Mouse (Mus musculus) spleen, adult 2 months (tissue): Measurements from ENCODE around the gene Klhl29. TPM values are rescaled to one million over a fixed set of nuclear protein-coding genes. Genes with fewer than 3 reads are reported as not detected.

ENCODE experiments used
- DNase-seq, 2 experiments: peaks; one replicate each; pipeline versions ENCODE4 v3.0.0 to v3.0.0-alpha.2; 2012 to 2021; ENCODE audit warnings: low spot score in 2 of 2, low read depth in 1 of 2
- H3K27ac ChIP-seq: fragments of 200-500 bp; 2 replicates; pipeline ENCODE4 v1.5.1; 2012; ENCODE audit warnings: low read length, inconsistent platforms; ENCODE audit not compliant: insufficient read depth
- H3K27me3 ChIP-seq: fragments of 200-500 bp; 2 replicates; pipeline ENCODE4 v1.6.1; 2012; ENCODE audit warnings: mild to moderate bottlenecking, moderate library complexity, low read length, inconsistent platforms; ENCODE audit not compliant: control insufficient read depth, insufficient read depth
- H3K36me3 ChIP-seq: fragments of 200-500 bp; 2 replicates; pipeline ENCODE4 v1.6.1; 2012; ENCODE audit warnings: mild to moderate bottlenecking, low read length, inconsistent platforms; ENCODE audit not compliant: control insufficient read depth, insufficient read depth
- H3K4me1 ChIP-seq: fragments of 200-500 bp; 2 replicates; pipeline ENCODE4 v1.6.1; 2011; ENCODE audit warnings: inconsistent platforms; ENCODE audit not compliant: control insufficient read depth, insufficient read depth, insufficient read length
- H3K4me3 ChIP-seq: fragments of 200-500 bp; 2 replicates; pipeline ENCODE4 v1.5.1; 2011; ENCODE audit warnings: mild to moderate bottlenecking, inconsistent platforms; ENCODE audit not compliant: insufficient read depth, insufficient read length; ENCODE audit errors: extremely low read depth
- CTCF ChIP-seq: fragments of 200-500 bp; IDR thresholded peaks from 2 replicates; pipeline ENCODE4 v1.5.1; 2011; ENCODE audit warnings: mild to moderate bottlenecking, inconsistent platforms; ENCODE audit not compliant: insufficient read depth, insufficient read length, insufficient replicate concordance; ENCODE audit errors: extremely low read depth
- POLR2A ChIP-seq: fragments of 200-500 bp; IDR thresholded peaks from 2 replicates; pipeline ENCODE4 v1.6.1; 2011; ENCODE audit warnings: low read depth, low read length, inconsistent platforms
- WGBS: fragments of 180-500 bp; shearing (Covaris S2); methylation state at CpG from one replicate; pipeline ENCODE4 v1.1.7; 2018; 5-methylcytosine and 5-hydroxymethylcytosine counted together
- polyA plus RNA-seq: library from polyadenylated mRNA; depleted of rRNA; stranded (reverse); fragments of >200 nt; gene quantifications from 2 replicates; pipeline ENCODE4 v1.2.3, GENCODE M21; 2012

Gene Klhl29
- polyA plus RNA-seq, 1 experiment: 6.4 TPM

DNA sequence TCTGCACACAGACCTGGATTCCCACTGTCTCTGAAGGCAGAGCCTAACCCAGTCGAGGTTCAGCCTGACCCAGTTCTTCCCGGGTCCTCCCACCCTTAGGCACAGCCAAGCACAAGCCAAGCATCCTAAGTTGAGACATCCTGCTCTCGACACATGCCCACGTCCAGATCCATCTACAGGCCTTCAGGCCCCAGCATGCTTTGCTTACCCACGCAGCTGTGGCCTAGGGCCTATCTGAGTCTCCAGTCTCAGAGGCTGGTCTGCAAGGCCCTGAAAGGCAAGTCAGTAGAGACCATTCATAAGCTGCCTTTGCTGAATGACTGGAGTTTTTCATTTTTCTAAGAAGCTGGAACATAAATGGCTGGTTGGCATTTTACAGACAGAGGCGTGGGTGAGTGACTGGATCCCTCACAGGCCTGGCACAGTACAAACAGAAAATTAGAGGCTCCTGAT, 35.3 kb downstream of the Klhl29 start:
- Histone ChIP-seq H3K36me3 (no peaks in the 10 kb centered on the region), H3K27me3 (no peaks in the 10 kb centered on the region), H3K4me3 (no peak overlapping the region), H3K4me1 (no peaks in the 10 kb centered on the region), H3K27ac (no peak overlapping the region)
- DNase-seq: no peak
- TF ChIP-seq POLR2A: no peak
- no peak for TF ChIP-seq CTCF
- WGBS: 91% methylated on average over 6 of the region's 6 CpGs

- H3K4me3 ChIP-seq: no peak overlapping the region
- peak overlapping the region; percentile 13; the same call in 1 of the 2 replicates for H3K27ac ChIP-seq
- no peak for DNase-seq
- H3K4me1 ChIP-seq: no peaks in the 10 kb centered on the region
- no peaks in the 10 kb centered on the region for H3K36me3 ChIP-seq
- no peak for TF ChIP-seq CTCF
- TF ChIP-seq POLR2A: no peak
- no peaks in the 10 kb centered on the region for H3K27me3 ChIP-seq
- 41% methylated on average over 8 of the region's 8 CpGs for WGBS
Observed at GRCm38 (mm10) chr12:5336927-5337712, 38.4 kb downstream of the Klhl29 start.

- TF ChIP-seq CTCF: no peak
- no peak for TF ChIP-seq POLR2A
- no peaks in the 10 kb centered on the region for H3K27me3 ChIP-seq
- H3K36me3 ChIP-seq: no peaks in the 10 kb centered on the region
- 76% methylated on average over 6 of the region's 6 CpGs for WGBS
- H3K4me3 ChIP-seq: no peak overlapping the region
- H3K27ac ChIP-seq: 0 out of 2 replicates have a peak overlapping the region, but pooled peaks have one; percentile 34
- DNase-seq: no peak
- no peaks in the 10 kb centered on the region for H3K4me1 ChIP-seq
Observed at GRCm38 (mm10) chr12:5336331-5336730, 39.2 kb downstream of the Klhl29 start.

GRCm38 (mm10) chr12:5334956-5335355, 40.5 kb downstream of the Klhl29 start:
- Histone ChIP-seq H3K36me3 (no peaks in the 10 kb centered on the region), H3K27me3 (no peaks in the 10 kb centered on the region), H3K4me3 (no peak overlapping the region), H3K27ac (no peak overlapping the region), H3K4me1 (no peaks in the 10 kb centered on the region)
- TF ChIP-seq CTCF (no peak), POLR2A (no peak)
- DNase-seq: no peak
- WGBS: 79% methylated on average over 9 of the region's 9 CpGs

- no peaks in the 10 kb centered on the region for H3K27me3 ChIP-seq
- 80% methylated on average over 2 of the region's 2 CpGs for WGBS
- H3K27ac ChIP-seq: no peak overlapping the region
- H3K36me3 ChIP-seq: no peaks in the 10 kb centered on the region
- DNase-seq: no peak
- TF ChIP-seq CTCF (no peak), POLR2A (no peak)
- no peaks in the 10 kb centered on the region for H3K4me1 ChIP-seq
- no peak overlapping the region for H3K4me3 ChIP-seq
Observed at GRCm38 (mm10) chr12:5334175-5334574, 41.3 kb downstream of the Klhl29 start.

DNA sequence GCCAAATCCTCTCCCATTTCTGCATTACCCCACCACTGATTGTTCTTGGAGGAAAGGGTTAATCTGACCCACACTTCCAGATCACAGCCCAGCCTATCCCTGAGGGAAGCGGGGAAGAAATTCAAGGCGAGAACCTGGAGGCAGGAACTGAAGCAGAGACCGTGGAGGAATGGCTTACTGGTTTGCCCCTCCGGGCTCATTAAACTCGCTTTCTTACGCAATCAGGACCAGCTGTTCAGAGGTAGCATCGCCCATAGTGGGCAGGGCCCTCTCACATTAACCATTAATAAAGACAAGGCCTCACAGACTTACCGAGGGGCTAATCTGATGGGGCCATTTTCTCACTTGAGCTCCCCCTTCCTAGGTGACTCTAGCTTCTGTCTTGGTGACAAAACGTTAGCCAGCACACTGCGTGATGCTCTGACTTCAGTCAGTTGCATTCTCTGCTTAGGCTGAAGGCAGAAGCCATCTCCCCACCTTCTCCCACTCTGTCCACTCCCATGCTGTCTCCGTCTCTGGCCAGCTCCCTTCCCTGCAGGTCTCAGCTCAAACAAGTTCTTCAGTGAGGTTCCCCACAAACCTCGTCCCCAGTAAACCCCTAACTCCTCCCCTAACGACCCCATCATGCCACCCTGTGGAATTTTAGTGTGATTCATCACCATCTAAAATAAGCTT, 43.5 kb downstream of the Klhl29 start:
- no peaks in the 10 kb centered on the region for H3K27me3 ChIP-seq
- no peak overlapping the region for H3K27ac ChIP-seq
- DNase-seq: no peak
- no peaks in the 10 kb centered on the region for H3K36me3 ChIP-seq
- TF ChIP-seq POLR2A (no peak), CTCF (no peak)
- H3K4me3 ChIP-seq: no peak overlapping the region
- H3K4me1 ChIP-seq: no peaks in the 10 kb centered on the region
- WGBS: 71% methylated on average over 13 of the region's 13 CpGs

DNA sequence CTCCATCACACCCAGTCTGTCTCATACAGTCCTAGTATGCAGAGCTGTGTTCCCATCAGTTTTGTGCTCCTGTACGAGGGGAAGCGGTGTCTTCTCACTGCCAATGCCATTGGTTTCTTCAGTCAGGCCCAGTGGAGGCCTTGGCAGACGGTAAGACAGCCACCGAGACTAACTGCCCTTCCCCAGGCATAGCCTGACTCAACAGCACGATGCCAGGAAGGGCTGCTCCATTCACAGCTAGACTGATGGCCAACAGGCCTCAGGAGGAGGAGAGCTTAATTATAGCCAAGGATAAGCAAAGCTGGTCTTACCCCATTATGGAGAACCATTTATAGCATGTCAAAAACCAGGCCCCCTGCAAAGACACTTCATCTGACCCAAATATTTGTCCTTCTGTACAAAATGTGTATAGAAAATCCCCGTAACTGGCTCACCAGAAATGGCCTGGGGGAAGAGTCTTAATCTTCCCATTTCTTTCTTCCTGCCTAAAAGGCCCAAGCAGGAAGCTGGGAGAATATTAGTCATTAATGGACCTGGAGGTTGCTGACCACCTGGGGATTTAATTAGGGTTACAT, 44.9 kb downstream of the Klhl29 start:
- Histone ChIP-seq H3K27ac (no peak overlapping the region), H3K4me1 (no peaks in the 10 kb centered on the region), H3K27me3 (no peaks in the 10 kb centered on the region), H3K36me3 (no peaks in the 10 kb centered on the region), H3K4me3 (no peak overlapping the region)
- 86% methylated on average over 6 of the region's 6 CpGs for WGBS
- no peak for TF ChIP-seq POLR2A
- no peak for TF ChIP-seq CTCF
- no peak for DNase-seq
